Mouse (Mus musculus) cerebellum, postnatal 36 days (tissue): ENCODE data around the gene Gm48552.

ENCODE experiments used
- DNase-seq, 2 experiments: peaks; one replicate each; pipeline ENCODE4 v3.0.0; 2021 to 2022; ENCODE audit warnings: mixed read lengths in 2 of 2

Gm48552 gene

GRCm38 (mm10) chr10:81433541-81434289 lies 44.9 kb downstream of the Gm48552 start:
- peak in 1 of 2 experiments; percentile 38 for DNase-seq

DNA sequence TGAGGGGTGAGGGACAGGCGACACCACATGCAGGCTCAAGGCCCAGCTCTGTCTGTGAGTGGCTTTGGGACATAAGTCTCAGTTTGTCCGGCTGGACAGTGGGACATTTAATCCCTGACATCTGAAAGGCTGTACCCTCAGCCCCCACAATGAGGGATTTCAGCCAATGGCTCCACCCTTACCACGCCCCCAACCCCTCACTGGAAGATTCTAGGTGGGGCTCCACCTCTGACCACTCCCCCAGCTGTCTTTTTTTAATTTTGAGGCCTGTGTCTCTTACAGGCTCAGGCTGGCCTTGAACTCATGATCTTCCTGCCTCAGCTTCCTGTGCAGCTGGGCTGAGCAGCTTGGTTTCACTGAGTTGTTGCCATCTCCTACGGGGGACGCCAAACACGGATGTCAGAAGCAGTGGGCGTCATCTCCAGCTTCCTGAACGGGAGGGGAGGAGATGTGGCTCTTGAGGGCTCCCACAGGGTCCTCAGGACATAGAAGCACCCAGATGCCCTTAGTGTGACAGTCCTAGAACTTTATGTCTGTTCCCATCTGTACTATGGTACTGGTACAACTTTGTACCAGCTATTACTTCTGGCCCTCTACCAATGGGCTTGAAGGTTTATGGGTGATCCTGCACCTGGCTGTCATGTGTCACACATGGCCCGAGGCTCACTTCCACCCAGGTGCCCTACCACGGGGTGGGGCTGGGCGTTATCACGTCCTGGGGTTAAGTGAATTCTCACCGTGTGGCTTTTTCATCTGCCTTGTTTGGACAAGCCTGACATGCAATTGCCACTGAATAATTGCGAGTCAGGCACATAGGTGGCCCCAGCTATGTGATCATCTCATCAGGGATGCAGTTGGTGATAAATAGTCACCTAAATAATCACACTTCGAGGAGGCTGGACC lies 45.8 kb downstream of the Gm48552 start:
- peak in 1 of 2 experiments; percentile 18 for DNase-seq

GRCm38 (mm10) chr10:81435436-81435835 lies 46.6 kb downstream of the Gm48552 start:
- DNase-seq: peak; percentile 87 to 90
